8 mouse cellular contexts compared by ENCODE assay signal in genomic region chr1:85894231-85894747, GRCm38 (mm10). TPM values are rescaled to one million over a fixed set of nuclear protein-coding genes. Genes with fewer than 3 reads are reported as not detected.
DNase-seq lines count a peak whose midpoint lies in the region; ATAC-seq and TF ChIP-seq lines count a peak whose summit lies in the region.

TSS of gene Itm2c (plus strand) at chr1:85894281.

- H3K36me3 ChIP-seq in G1E (replicated peaks), result peaks cover 7% of the 10 kb centered on the region
- no peaks in the 10 kb centered on the region for H3K36me3 ChIP-seq in forebrain, postnatal 0 days (ENCODE audit: insufficient read depth)
- no peaks in the 10 kb centered on the region for H3K36me3 ChIP-seq in neural tube, embryonic 15.5 days
- H3K36me3 ChIP-seq in thymus, adult 2 months (ENCODE audit: control insufficient read depth, insufficient read depth, low read length), result no peaks in the 10 kb centered on the region

- ATAC-seq in G1E (ENCODE audit: extremely low read depth, insufficient number of reproducible peaks, low FRiP score, poor library complexity, severe bottlenecking), result peak; percentile 41; the same call in 1 of the 2 replicates
- peak; percentile 88 for ATAC-seq in forebrain, postnatal 0 days
- peak; percentile 91 for ATAC-seq in neural tube, embryonic 15.5 days (ENCODE audit: low FRiP score)

- intact Hi-C loops in heart, postnatal 36 days (cut with DNase I), result no loop called here

- H3K4me3 ChIP-seq in G1E (ENCODE audit: low read depth, low read length), result peak within 1 kb of the TSS; percentile 75
- peak within 1 kb of the TSS; percentile 89 for H3K4me3 ChIP-seq in cerebellum, adult 2 months (replicated peaks; ENCODE audit: insufficient read depth, low read depth, low read length)
- peak within 1 kb of the TSS; percentile 73 for H3K4me3 ChIP-seq in forebrain, postnatal 0 days (ENCODE audit: low read depth, low read length)
- peak within 1 kb of the TSS; percentile 78 for H3K4me3 ChIP-seq in lung, adult 2 months (replicated peaks; ENCODE audit: extremely low read depth, low read depth, low read length)
- peak within 1 kb of the TSS; percentile 85 for H3K4me3 ChIP-seq in neural tube, embryonic 15.5 days (replicated peaks)
- peak within 1 kb of the TSS; percentile 88 for H3K4me3 ChIP-seq in thymus, adult 2 months (ENCODE audit: control insufficient read depth, insufficient read depth, low read length)

- peak within 1 kb of the TSS; percentile 82 for H3K4me2 ChIP-seq in forebrain, postnatal 0 days (ENCODE audit: low read depth)
- H3K4me2 ChIP-seq in neural tube, embryonic 15.5 days, result peak within 1 kb of the TSS; percentile 88

- peaks cover 3% of the 10 kb centered on the region; the same call in 1 of the 2 replicates for H3K27me3 ChIP-seq in G1E (ENCODE audit: insufficient read depth, low read length)
- H3K27me3 ChIP-seq in cerebellum, adult 2 months (ENCODE audit: control insufficient read depth, insufficient read depth, low read length), result no peaks in the 10 kb centered on the region
- no peaks in the 10 kb centered on the region for H3K27me3 ChIP-seq in forebrain, postnatal 0 days (ENCODE audit: insufficient read depth, low read length)
- H3K27me3 ChIP-seq in neural tube, embryonic 15.5 days (replicated peaks), result no peaks in the 10 kb centered on the region
- no peaks in the 10 kb centered on the region for H3K27me3 ChIP-seq in thymus, adult 2 months (ENCODE audit: control insufficient read depth, insufficient read depth, low read length)

- H3K27ac ChIP-seq in cerebellum, adult 2 months (ENCODE audit: insufficient read depth, low read length), result peak within 1 kb of the TSS; percentile 67
- H3K27ac ChIP-seq in forebrain, postnatal 0 days (ENCODE audit: low read depth, low read length), result peak within 1 kb of the TSS; percentile 89
- H3K27ac ChIP-seq in neural tube, embryonic 15.5 days (replicated peaks), result peak within 1 kb of the TSS; percentile 90
- peak within 1 kb of the TSS; percentile 55; the same call in 1 of the 2 replicates for H3K27ac ChIP-seq in thymus, adult 2 months (ENCODE audit: control insufficient read depth, insufficient read depth, low read length)

- WGBS in cerebellum, adult 2 months, result under 1% methylated on average over 35 of the region's 35 CpGs
- under 1% methylated on average over 35 of the region's 35 CpGs for WGBS in forebrain, postnatal 0 days
- 1% methylated on average over 35 of the region's 35 CpGs for WGBS in lung, adult 2 months
- WGBS in neural tube, embryonic 15.5 days, result 2% methylated on average over 34 of the region's 35 CpGs
- 3% methylated on average over 35 of the region's 35 CpGs for WGBS in thymus, adult 2 months

- peaks cover 5% of the 10 kb centered on the region for H3K9me3 ChIP-seq in G1E (replicated peaks)
- no peaks in the 10 kb centered on the region for H3K9me3 ChIP-seq in forebrain, postnatal 0 days (ENCODE audit: low read length)
- no peaks in the 10 kb centered on the region for H3K9me3 ChIP-seq in neural tube, embryonic 15.5 days (replicated peaks)

- peak; percentile 85 for TF ChIP-seq POLR2A in cerebellum, adult 2 months (IDR thresholded peaks at IDR 0.05; ENCODE audit: borderline replicate concordance, insufficient read depth, low read length)
- peak; percentile 84; the same call in 1 of the 2 replicates for TF ChIP-seq POLR2A in lung, adult 2 months (IDR thresholded peaks at IDR 0.05; ENCODE audit: borderline replicate concordance, extremely low read depth, low read depth, low read length)
- TF ChIP-seq POLR2A in thymus, adult 2 months (IDR thresholded peaks at IDR 0.05; ENCODE audit: control insufficient read depth, extremely low read depth, insufficient read depth, low read length, poor library complexity), result no peak; the same call in 1 of the 2 replicates

- H3K9ac ChIP-seq in forebrain, postnatal 0 days, result peak within 1 kb of the TSS; percentile 82
- H3K9ac ChIP-seq in neural tube, embryonic 15.5 days (replicated peaks), result peak within 1 kb of the TSS; percentile 82

- H3K4me1 ChIP-seq in G1E (ENCODE audit: insufficient read depth, low read depth, low read length), result peaks cover 50% of the 10 kb centered on the region
- peaks cover 26% of the 10 kb centered on the region for H3K4me1 ChIP-seq in cerebellum, adult 2 months (ENCODE audit: control insufficient read depth, insufficient read depth, low read length)
- peaks cover 29% of the 10 kb centered on the region for H3K4me1 ChIP-seq in forebrain, postnatal 0 days (ENCODE audit: insufficient read depth)
- H3K4me1 ChIP-seq in lung, adult 2 months (ENCODE audit: control insufficient read depth, insufficient read depth, low read length), result peaks cover 5% of the 10 kb centered on the region
- peaks cover 50% of the 10 kb centered on the region for H3K4me1 ChIP-seq in neural tube, embryonic 15.5 days
- peaks cover 20% of the 10 kb centered on the region for H3K4me1 ChIP-seq in thymus, adult 2 months (replicated peaks; ENCODE audit: control insufficient read depth, insufficient read depth, low read length)

- DNase-seq in G1E (ENCODE audit: low spot score), result peak; percentile 81
- peak; percentile 90 to 92 for DNase-seq in cerebellum, adult 2 months
- DNase-seq in forebrain, postnatal 0 days, result peak; percentile 88
- peak; percentile 88 for DNase-seq in heart, postnatal 36 days
- peak; percentile 89 to 93 for DNase-seq in layer of hippocampus, adult 18-20 months (ENCODE audit: low spot score in 2 of 2)
- DNase-seq in lung, adult 2 months, result peak; percentile 88
- DNase-seq in thymus, adult 2 months, result peak; percentile 89

- TF ChIP-seq CTCF in G1E (IDR thresholded peaks at IDR 0.05; ENCODE audit: low read depth, low read length), result no peak
- no peak for TF ChIP-seq CTCF in cerebellum, adult 2 months (IDR thresholded peaks at IDR 0.05; ENCODE audit: borderline replicate concordance, insufficient read depth, low read depth, low read length)
- TF ChIP-seq CTCF in forebrain, postnatal 0 days (IDR thresholded peaks at IDR 0.05; ENCODE audit: low read depth), result no peak
- TF ChIP-seq CTCF in lung, adult 2 months (IDR thresholded peaks at IDR 0.05; ENCODE audit: insufficient read depth, low read length), result no peak
- TF ChIP-seq CTCF in thymus, adult 2 months (IDR thresholded peaks at IDR 0.05; ENCODE audit: borderline replicate concordance, control insufficient read depth, extremely low read depth, insufficient read depth, low read length, poor library complexity), result no peak

RNA-seq across cellular contexts. Expression of gene Itm2c, which starts in this region (rescaled TPM):
- total RNA-seq in G1E (2014; fragmentation: Nextera tagmentation) (51.8 and 67.5 TPM in 2 replicates), G1E (2017) (149 and 176 TPM in 2 replicates)
- polyA plus RNA-seq in G1E (2012), result 67.9 and 69.9 TPM in 2 replicates
- polyA plus RNA-seq in cerebellum, adult 2 months (2012; rRNA removed), result 533 and 557 TPM in 2 replicates
- total RNA-seq in forebrain, postnatal 0 days (2014; rRNA removed), result 244 and 280 TPM in 2 replicates
- 244 and 246 TPM in 2 replicates for polyA plus RNA-seq in forebrain, postnatal 0 days (2015; fragmentation: Nextera tagmentation; extraction: Ambion mirVana)
- 10 to 100 TPM; 61.5 to 66.5 TPM for total RNA-seq in heart, postnatal 36 days (2021)
- total RNA-seq in layer of hippocampus, adult 18-20 months (2021), result 100 to 1,000 TPM; 867 to 891 TPM
- polyA plus RNA-seq in lung, adult 2 months (2012; rRNA removed), result 232 and 319 TPM in 2 replicates
- polyA plus RNA-seq in neural tube, embryonic 15.5 days (2015; fragmentation: Nextera tagmentation; extraction: Ambion mirVana), result 185 and 211 TPM in 2 replicates
- polyA plus RNA-seq in thymus, adult 2 months (2012; rRNA removed), result 186 and 232 TPM in 2 replicates

Comparison
In these comparisons a context has a peak if more than half of its experiments do, and no peak if none do; other contexts are left out.
1. Peak in every context shown above with its lines: DNase-seq, ATAC-seq, H3K4me3 ChIP-seq and H3K27ac ChIP-seq.
2. ATAC-seq: peak in every context shown above with its lines; median percentile 91 in neural tube, embryonic 15.5 days; 88 in forebrain, postnatal 0 days; 41 in G1E.